ENCODE assay signal across 27 mouse cellular contexts in the genomic region with DNA sequence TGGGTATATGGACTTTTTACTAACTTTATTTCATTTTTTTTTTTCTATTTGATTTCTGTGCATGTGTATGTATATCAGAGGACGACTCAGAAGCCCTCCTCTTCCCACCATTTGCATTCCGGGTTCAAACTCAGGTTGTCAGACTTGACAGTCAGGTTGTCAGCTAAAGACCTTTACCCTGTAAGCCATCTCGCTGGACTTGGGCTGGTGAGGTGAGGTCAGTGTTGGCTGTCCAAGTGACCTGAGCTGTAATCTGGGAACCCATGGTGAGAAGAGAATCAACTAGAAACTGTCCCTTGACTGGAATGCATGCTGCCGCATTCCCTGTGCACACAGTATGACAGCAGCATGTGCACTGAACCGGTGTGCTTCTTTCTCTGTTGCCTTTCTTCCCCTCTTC. TPM values are rescaled to one million over a fixed set of nuclear protein-coding genes. Genes with fewer than 3 reads are reported as not detected.
A peak's percentile ranks its signal among the peaks of the same experiment; 100 is the strongest.
DNase-seq lines count a peak whose midpoint lies in the region; ATAC-seq and TF ChIP-seq lines count a peak whose summit lies in the region.
"Had no signal": no experiment of that assay in that cellular context is flagged by ENCODE, and none has a peak within 500 bp of the region (broad histone marks: within the 10 kb centered on the region; RNA-seq: fewer than 3 reads in every experiment).

No protein-coding gene starts in this region.

- intact Hi-C loops in heart, postnatal 36 days (cut with DNase I): no loop called here

- no peak for TF ChIP-seq EP300 in liver, postnatal 0 days (IDR thresholded peaks at IDR 0.05; ENCODE audit: low read depth)
- no peak for TF ChIP-seq EP300 in CH12.LX (IDR thresholded peaks at IDR 0.05; ENCODE audit: low read length)

- peaks cover 34% of the 10 kb centered on the region for H3K4me1 ChIP-seq in kidney, adult 2 months (ENCODE audit: control insufficient read depth, insufficient read depth, low read length)
- H3K4me1 ChIP-seq in kidney, embryonic 14.5 days (ENCODE audit: control insufficient read depth, insufficient read depth, low read length): peaks cover 46% of the 10 kb centered on the region
- peaks cover 34% of the 10 kb centered on the region for H3K4me1 ChIP-seq in liver, postnatal 0 days (ENCODE audit: insufficient read depth)
- H3K4me1 ChIP-seq in liver, embryonic 11.5 days (replicated peaks; ENCODE audit: control insufficient read depth, insufficient read depth, low read length): peaks cover 35% of the 10 kb centered on the region
- peaks cover 17 to 57% of the 10 kb centered on the region in 2 experiments for H3K4me1 ChIP-seq in CH12.LX (ENCODE audit: control insufficient read depth in 1 of 2, insufficient read depth in 2 of 2)

- 64% methylated on average over 5 of the region's 5 CpGs for WGBS in kidney, adult 2 months
- 90% methylated on average over 5 of the region's 5 CpGs for WGBS in kidney, embryonic 14.5 days
- WGBS in liver, postnatal 0 days (ENCODE audit: insufficient replicate concordance): 72% methylated on average over 5 of the region's 5 CpGs
- 74% methylated on average over 5 of the region's 5 CpGs for WGBS in liver, embryonic 11.5 days

- H3K4me3 ChIP-seq in kidney, adult 2 months (ENCODE audit: insufficient read depth, low read depth, low read length): no peak overlapping the region
- no peak overlapping the region for H3K4me3 ChIP-seq in kidney, embryonic 14.5 days (ENCODE audit: low read length)
- H3K4me3 ChIP-seq in liver, postnatal 0 days (ENCODE audit: low read depth, low read length): no peak overlapping the region
- H3K4me3 ChIP-seq in liver, embryonic 11.5 days (ENCODE audit: low read depth, low read length): no peak overlapping the region
- H3K4me3 ChIP-seq in CH12.LX (replicated peaks in 1 of 3; ENCODE audit: low read depth in 2 of 3, low read length in 2 of 3, poor library complexity in 1 of 3): no peak overlapping the region
- H3K4me3 ChIP-seq: embryonic facial prominence, embryonic 13.5 days; embryonic facial prominence, embryonic 15.5 days; erythroblast, embryonic 14.5 days; forebrain, embryonic 10.5 days; forebrain, embryonic 12.5 days had no signal

- peaks cover 95% of the 10 kb centered on the region for H3K79me2 ChIP-seq in CH12.LX (replicated peaks; ENCODE audit: control insufficient read depth, extremely low read depth, insufficient read depth, poor library complexity, severe bottlenecking)

- dilution Hi-C loops in CH12.LX (cut with MboI; ENCODE audit: extremely low pct_ligation_motif_present, extremely low pct_unique_long_range_greater_than_20kb, low sequenced_read_pairs): no loop called here

- ATAC-seq in kidney, embryonic 14.5 days (ENCODE audit: low FRiP score, low TSS enrichment): no peak
- peak; percentile 44 for ATAC-seq in liver, postnatal 0 days
- ATAC-seq in liver, embryonic 11.5 days (replicated peaks; ENCODE audit: low FRiP score): no peak
- ATAC-seq: CD4-positive, CD25-positive, alpha-beta regulatory T cell, adult 4 months; forebrain, embryonic 14.5 days had no signal

- H3K36me3 ChIP-seq in kidney, adult 2 months (ENCODE audit: control insufficient read depth, insufficient read depth, low read length): no peaks in the 10 kb centered on the region
- 0 out of 2 replicates have a peak, but pooled peaks cover 8% of the 10 kb centered on the region for H3K36me3 ChIP-seq in kidney, embryonic 14.5 days (ENCODE audit: control insufficient read depth, insufficient read depth, low read length)
- 0 out of 2 replicates have a peak, but pooled peaks cover 2% of the 10 kb centered on the region for H3K36me3 ChIP-seq in liver, postnatal 0 days (replicated peaks; ENCODE audit: insufficient read depth, low read length)
- H3K36me3 ChIP-seq in liver, embryonic 11.5 days (ENCODE audit: control insufficient read depth, insufficient read depth, low read length): no peaks in the 10 kb centered on the region; the same call in 1 of the 2 replicates
- H3K36me3 ChIP-seq in CH12.LX (replicated peaks in 1 of 2; ENCODE audit: control insufficient read depth in 1 of 2, insufficient read depth in 1 of 2, low read length in 1 of 2): peaks cover 26 to 67% of the 10 kb centered on the region in 2 experiments
- H3K36me3 ChIP-seq: embryonic facial prominence, embryonic 13.5 days had no signal

- H3K27me3 ChIP-seq in kidney, adult 2 months (replicated peaks; ENCODE audit: control insufficient read depth, insufficient read depth, low read length): no peaks in the 10 kb centered on the region
- no peaks in the 10 kb centered on the region for H3K27me3 ChIP-seq in kidney, embryonic 14.5 days (ENCODE audit: control insufficient read depth, insufficient read depth, low read length)
- no peaks in the 10 kb centered on the region for H3K27me3 ChIP-seq in liver, postnatal 0 days (ENCODE audit: insufficient read depth, low read length)
- no peaks in the 10 kb centered on the region for H3K27me3 ChIP-seq in liver, embryonic 11.5 days (replicated peaks; ENCODE audit: control insufficient read depth, insufficient read depth, low read length)
- H3K27me3 ChIP-seq in CH12.LX (replicated peaks): no peaks in the 10 kb centered on the region
- H3K27me3 ChIP-seq: embryonic facial prominence, embryonic 13.5 days; embryonic facial prominence, embryonic 15.5 days; forebrain, embryonic 12.5 days had no signal

- in situ Hi-C loops in CH12.LX (cut with MboI; ENCODE audit: low pct_ligation_motif_present, low pct_unique_long_range_greater_than_20kb, low sequenced_read_pairs): no loop called here

- TF ChIP-seq POLR2A in kidney, adult 2 months (IDR thresholded peaks at IDR 0.05; ENCODE audit: low read depth, low read length): no peak
- no peak for TF ChIP-seq POLR2A in CH12.LX (IDR thresholded peaks at IDR 0.05; ENCODE audit: low read depth, low read length)

- H3K9me3 ChIP-seq in kidney, embryonic 14.5 days (ENCODE audit: control insufficient read depth, low read length): no peaks in the 10 kb centered on the region
- H3K9me3 ChIP-seq in liver, postnatal 0 days (ENCODE audit: low read length): no peaks in the 10 kb centered on the region
- no peaks in the 10 kb centered on the region for H3K9me3 ChIP-seq in liver, embryonic 11.5 days (ENCODE audit: control insufficient read depth, low read length)
- H3K9me3 ChIP-seq in CH12.LX (replicated peaks; ENCODE audit: low read length): no peaks in the 10 kb centered on the region
- H3K9me3 ChIP-seq: embryonic facial prominence, embryonic 15.5 days; forebrain, embryonic 10.5 days had no signal

- DNase-seq in heart, adult 11 months: peak; percentile 53
- DNase-seq in heart, postnatal 36 days: no peak
- peak; percentile 49 for DNase-seq in kidney, adult 2 months
- no peak for DNase-seq in liver, postnatal 0 days
- DNase-seq in liver, embryonic 11.5 days (ENCODE audit: low spot score): no peak
- no peak for DNase-seq in CH12.LX (ENCODE audit: extremely low read depth)
- no peak for DNase-seq in layer of hippocampus, postnatal 14 days (ENCODE audit: low spot score in 2 of 2)
- DNase-seq: adrenal gland, adult 2 months; adrenal gland, postnatal 10 days; adrenal gland, postnatal 25 days; B cell, adult 2 months; cerebellum, adult 11 months; cerebellum, adult 18-20 months; cerebellum, adult 8-10 months; cerebellum, adult 9-11 months; cerebellum, postnatal 14 days; cerebellum, postnatal 36 days; embryo, embryonic 11 days had no signal

- no peak for TF ChIP-seq CTCF in kidney, adult 2 months (conservative IDR thresholded peaks at IDR 0.05; ENCODE audit: insufficient read depth, insufficient read length, low read depth, low read length)
- no peak for TF ChIP-seq CTCF in liver, postnatal 0 days (IDR thresholded peaks at IDR 0.05; ENCODE audit: low read depth)
- no peak for TF ChIP-seq CTCF in CH12.LX (conservative IDR thresholded peaks at IDR 0.05 in 1 of 2, IDR thresholded peaks at IDR 0.05 in 1 of 2; ENCODE audit: low read depth in 2 of 2, low read length in 2 of 2)

- TF ChIP-seq RAD21 in CH12.LX (IDR thresholded peaks at IDR 0.05; ENCODE audit: low read depth, low read length): no peak

- no peak overlapping the region for H3K9ac ChIP-seq in kidney, embryonic 14.5 days (ENCODE audit: low read depth, low read length)
- H3K9ac ChIP-seq in liver, postnatal 0 days (replicated peaks): no peak overlapping the region
- H3K9ac ChIP-seq in liver, embryonic 11.5 days (ENCODE audit: low read depth, low read length): no peak overlapping the region
- no peak overlapping the region for H3K9ac ChIP-seq in CH12.LX (ENCODE audit: insufficient read depth, low read depth)
- H3K9ac ChIP-seq: embryonic facial prominence, embryonic 13.5 days; embryonic facial prominence, embryonic 15.5 days; forebrain, embryonic 12.5 days had no signal

- H3K4me2 ChIP-seq in kidney, embryonic 14.5 days (replicated peaks; ENCODE audit: low read depth, low read length): no peak overlapping the region
- H3K4me2 ChIP-seq in liver, postnatal 0 days (ENCODE audit: low read depth, low read length): no peak overlapping the region
- H3K4me2 ChIP-seq in liver, embryonic 11.5 days: no peak overlapping the region
- H3K4me2 ChIP-seq in CH12.LX (ENCODE audit: insufficient read depth, low read depth, poor library complexity, severe bottlenecking): no peak overlapping the region
- H3K4me2 ChIP-seq: embryonic facial prominence, embryonic 13.5 days; embryonic facial prominence, embryonic 15.5 days; forebrain, embryonic 12.5 days had no signal

- H3K27ac ChIP-seq in kidney, adult 2 months (ENCODE audit: insufficient read depth, low read depth, low read length): no peak overlapping the region
- H3K27ac ChIP-seq in kidney, embryonic 14.5 days (ENCODE audit: low read depth, low read length): no peak overlapping the region
- H3K27ac ChIP-seq in liver, postnatal 0 days (ENCODE audit: low read depth): no peak overlapping the region
- no peak overlapping the region for H3K27ac ChIP-seq in liver, embryonic 11.5 days (ENCODE audit: low read depth, low read length)
- H3K27ac ChIP-seq in CH12.LX (ENCODE audit: insufficient read depth, low read depth): no peak overlapping the region
- H3K27ac ChIP-seq: embryonic facial prominence, embryonic 15.5 days; forebrain, embryonic 10.5 days; forebrain, embryonic 12.5 days had no signal

RNA-seq across cellular contexts. Expression of a gene that starts 12.9 kb away (rescaled TPM):
- total RNA-seq in heart, postnatal 36 days (2021): 10 to 100 TPM; 22.2 to 22.5 TPM
- polyA plus RNA-seq in kidney, adult 2 months (2012; rRNA removed): 22.2 and 26.0 TPM in 2 replicates
- polyA plus RNA-seq in kidney, embryonic 14.5 days (2014; fragmentation: Nextera tagmentation; extraction: Ambion mirVana): 43.5 and 50.6 TPM in 2 replicates
- polyA plus RNA-seq in liver, postnatal 0 days (2015; fragmentation: Nextera tagmentation; extraction: Ambion mirVana): 18.5 and 19.6 TPM in 2 replicates
- 11.5 and 12.4 TPM in 2 replicates for polyA plus RNA-seq in liver, embryonic 11.5 days (2014; fragmentation: Nextera tagmentation; extraction: Ambion mirVana)
- 20.3 and 23.2 TPM in 2 replicates for total RNA-seq in CH12.LX (2012; rRNA removed)
- 20.0 and 23.3 TPM in 2 replicates for total RNA-seq in CH12.LX (2014; rRNA removed)
- polyA plus RNA-seq in CH12.LX (2012; ENCODE audit: insufficient read length, low read depth): 20.5 and 21.8 TPM in 2 replicates
- 10 to 100 TPM; 32.0 to 32.2 TPM for total RNA-seq in layer of hippocampus, postnatal 14 days (2021)
- total RNA-seq: MEL had no signal

RNA-seq across cellular contexts. Expression of a gene that starts 13.7 kb away (rescaled TPM):
- 10 to 100 TPM; 39.4 to 41.1 TPM for total RNA-seq in heart, postnatal 36 days (2021)
- polyA plus RNA-seq in kidney, adult 2 months (2012; rRNA removed): 9.4 and 10.0 TPM in 2 replicates
- polyA plus RNA-seq in kidney, embryonic 14.5 days (2014; fragmentation: Nextera tagmentation; extraction: Ambion mirVana): 51.1 and 54.9 TPM in 2 replicates
- polyA plus RNA-seq in liver, postnatal 0 days (2015; fragmentation: Nextera tagmentation; extraction: Ambion mirVana): 15.0 and 15.7 TPM in 2 replicates
- 26.0 and 31.6 TPM in 2 replicates for polyA plus RNA-seq in liver, embryonic 11.5 days (2014; fragmentation: Nextera tagmentation; extraction: Ambion mirVana)
- total RNA-seq in CH12.LX (2012; rRNA removed): 41.2 and 41.6 TPM in 2 replicates
- 41.2 and 41.4 TPM in 2 replicates for total RNA-seq in CH12.LX (2014; rRNA removed)
- 40.9 and 50.1 TPM in 2 replicates for polyA plus RNA-seq in CH12.LX (2012; ENCODE audit: insufficient read length, low read depth)
- 100 to 1,000 TPM in 1 of 2 experiments, 10 to 100 TPM in 1; 96.9 to 104 TPM for total RNA-seq in layer of hippocampus, postnatal 14 days (2021)

Comparison
In these comparisons a context has a peak if more than half of its experiments do, and no peak if none do; other contexts are left out.
1. DNase-seq: peak in heart, adult 11 months (single experiment) and kidney, adult 2 months (single experiment); none in heart, postnatal 36 days (0 of 2), liver, postnatal 0 days (single experiment), liver, embryonic 11.5 days (single experiment), CH12.LX (single experiment) and layer of hippocampus, postnatal 14 days (0 of 2).